Mouse (Mus musculus) heart, embryonic 11.5 days (tissue): ENCODE data around the gene Slc9a9. TPM values are rescaled to one million over a fixed set of nuclear protein-coding genes. Genes with fewer than 3 reads are reported as not detected.

Source experiments
- ATAC-seq: fragments of 200-750 bp; cut with Nextera tagmentation; replicated peaks from 2 replicates; pipeline ENCODE4 v1.8.0; 2017; ENCODE audit warnings: moderate library complexity; ENCODE audit not compliant: insufficient number of reproducible peaks, low FRiP score, low TSS enrichment
- H3K27ac ChIP-seq: fragments of 300-500 bp; sonication (generic); 2 replicates; pipeline ENCODE4 v1.5.1; 2014; ENCODE audit warnings: mild to moderate bottlenecking, low read depth, low read length
- H3K27me3 ChIP-seq: fragments of 300-500 bp; sonication (generic); 2 replicates; pipeline ENCODE4 v1.6.1; 2014; ENCODE audit warnings: mild to moderate bottlenecking, low read length, mixed read lengths; ENCODE audit not compliant: control insufficient read depth, insufficient read depth
- H3K36me3 ChIP-seq: fragments of 300-500 bp; sonication (generic); 2 replicates; pipeline ENCODE4 v1.6.1; 2014; ENCODE audit warnings: mild to moderate bottlenecking, low read length, moderate library complexity, mixed read lengths; ENCODE audit not compliant: control insufficient read depth, insufficient read depth
- H3K4me1 ChIP-seq: fragments of 300-500 bp; sonication (generic); 2 replicates; pipeline ENCODE4 v1.6.1; 2014; ENCODE audit warnings: low read length; ENCODE audit not compliant: control insufficient read depth, insufficient read depth
- H3K4me2 ChIP-seq: fragments of 300-500 bp; sonication (generic); 2 replicates; pipeline ENCODE4 v1.6.1; 2014; ENCODE audit warnings: mild to moderate bottlenecking, moderate library complexity
- H3K4me3 ChIP-seq: fragments of 300-500 bp; sonication (generic); 2 replicates; pipeline ENCODE4 v1.5.1; 2014; ENCODE audit warnings: low read depth, low read length
- H3K9ac ChIP-seq: fragments of 300-500 bp; sonication (generic); 2 replicates; pipeline ENCODE4 v1.6.1; 2014; ENCODE audit warnings: mild to moderate bottlenecking, low read depth, low read length, moderate library complexity
- H3K9me3 ChIP-seq: fragments of 300-500 bp; sonication (generic); replicated peaks from 2 replicates; pipeline ENCODE4 v1.6.1; 2016; ENCODE audit warnings: low read length; ENCODE audit not compliant: control insufficient read depth
- WGBS: fragments of 180-500 bp; shearing (Covaris S2); extraction: QIAGEN DNeasy Blood & Tissue Kit; methylation state at CpG from one replicate; pipeline ENCODE4 v1.1.7; 2014; ENCODE audit not compliant: insufficient replicate concordance; 5-methylcytosine and 5-hydroxymethylcytosine counted together
- polyA plus RNA-seq: library from polyadenylated mRNA; unstranded; fragments of >200 nt; fragmentation: Nextera tagmentation; extraction: Ambion mirVana; gene quantifications from 2 replicates; pipeline ENCODE4 v1.2.1, GENCODE M21; 2014

Slc9a9 gene
- polyA plus RNA-seq, 1 experiment from 2014 or later, result 4.1 TPM

- WGBS, result 73% methylated on average over 1 of the region's 1 CpGs
- no peak overlapping the region for H3K4me3 ChIP-seq
- no peak for ATAC-seq
- H3K27me3 ChIP-seq, result no peaks in the 10 kb centered on the region
- no peaks in the 10 kb centered on the region for H3K36me3 ChIP-seq
- H3K9me3 ChIP-seq, result no peaks in the 10 kb centered on the region
- H3K9ac ChIP-seq, result no peak overlapping the region
- H3K4me2 ChIP-seq, result no peak overlapping the region
- no peak overlapping the region for H3K27ac ChIP-seq
- H3K4me1 ChIP-seq, result 0 out of 2 replicates have a peak, but pooled peaks cover 2% of the 10 kb centered on the region
These were observed 5.0 kb downstream of the Slc9a9 start for GRCm38 (mm10) chr9:94674704-94675103.

DNA sequence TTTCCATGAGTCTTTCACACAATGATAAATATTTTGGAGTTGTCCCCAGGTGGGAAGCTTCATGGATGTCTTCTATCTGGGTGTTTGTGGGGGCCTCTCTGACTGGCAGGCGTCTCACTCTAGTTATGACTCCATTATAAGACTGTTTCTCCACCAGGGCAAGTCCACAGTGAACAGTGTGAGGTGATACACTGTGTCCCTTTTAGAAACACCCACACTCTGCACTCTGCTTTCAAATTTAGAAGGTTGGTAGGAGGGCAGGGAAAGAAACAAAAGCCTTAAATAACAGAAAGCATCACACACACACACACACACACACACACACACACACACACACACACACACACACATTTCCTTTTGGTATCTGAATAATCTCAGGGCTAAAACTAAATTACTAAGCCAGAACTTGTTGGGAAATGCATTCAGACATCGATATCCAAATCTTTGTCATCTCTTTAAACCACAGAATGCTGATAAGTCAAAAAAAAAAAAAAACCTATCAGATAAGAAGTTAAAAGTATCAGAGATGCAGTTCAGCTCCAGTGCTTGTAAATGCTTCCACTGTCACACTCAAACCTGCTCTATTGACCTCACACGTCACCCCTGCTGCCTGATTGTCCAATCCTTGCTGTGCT is 8.4 kb downstream of the Slc9a9 start:
- WGBS, result 67% methylated on average over 3 of the region's 3 CpGs

DNA sequence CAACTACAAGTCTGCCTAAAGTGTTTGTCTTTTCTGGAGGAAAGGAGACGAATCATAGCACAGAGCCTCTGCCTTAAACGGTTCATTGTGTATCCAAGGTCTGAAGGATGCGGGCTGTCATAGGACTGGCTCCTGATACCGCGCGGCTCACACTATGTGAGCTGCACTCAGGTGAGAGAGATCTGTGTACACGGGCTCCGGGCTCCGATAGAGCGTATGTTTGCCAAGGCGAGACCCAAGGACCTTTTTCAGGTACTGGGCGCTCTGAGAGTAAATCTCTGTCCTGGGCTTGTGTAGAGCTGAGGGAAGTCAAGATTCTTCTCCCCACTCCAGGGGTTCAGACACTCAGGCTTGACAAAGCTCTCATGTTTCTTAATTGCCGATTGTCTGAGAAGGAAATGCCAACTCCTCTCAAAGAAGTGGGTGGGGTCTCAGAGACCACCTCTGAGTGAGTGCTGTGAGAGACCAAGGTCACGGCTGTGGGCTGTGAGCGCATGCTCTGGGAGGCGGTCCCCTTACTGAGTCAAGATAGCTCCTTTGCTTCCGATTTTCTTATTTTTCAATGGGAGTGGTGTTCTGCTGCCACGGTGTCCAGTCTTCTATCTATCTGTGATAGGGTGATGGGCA is 10.9 kb downstream of the Slc9a9 start:
- 75% methylated on average over 18 of the region's 18 CpGs for WGBS
- Histone ChIP-seq H3K27ac (no peak overlapping the region), H3K36me3 (no peaks in the 10 kb centered on the region), H3K4me2 (no peak overlapping the region), H3K9ac (no peak overlapping the region), H3K27me3 (no peaks in the 10 kb centered on the region), H3K4me3 (no peak overlapping the region), H3K4me1 (no peaks in the 10 kb centered on the region), H3K9me3 (no peaks in the 10 kb centered on the region)
- no peak for ATAC-seq

More for the DNA sequence above, 8.4 kb downstream of the Slc9a9 start:
- H3K4me3 ChIP-seq, result no peak overlapping the region
- no peak for ATAC-seq
- no peaks in the 10 kb centered on the region for H3K36me3 ChIP-seq
- no peak overlapping the region for H3K27ac ChIP-seq
- H3K4me1 ChIP-seq, result no peaks in the 10 kb centered on the region
- no peak overlapping the region for H3K9ac ChIP-seq
- no peaks in the 10 kb centered on the region for H3K9me3 ChIP-seq
- no peak overlapping the region for H3K4me2 ChIP-seq
- H3K27me3 ChIP-seq, result no peaks in the 10 kb centered on the region

DNA sequence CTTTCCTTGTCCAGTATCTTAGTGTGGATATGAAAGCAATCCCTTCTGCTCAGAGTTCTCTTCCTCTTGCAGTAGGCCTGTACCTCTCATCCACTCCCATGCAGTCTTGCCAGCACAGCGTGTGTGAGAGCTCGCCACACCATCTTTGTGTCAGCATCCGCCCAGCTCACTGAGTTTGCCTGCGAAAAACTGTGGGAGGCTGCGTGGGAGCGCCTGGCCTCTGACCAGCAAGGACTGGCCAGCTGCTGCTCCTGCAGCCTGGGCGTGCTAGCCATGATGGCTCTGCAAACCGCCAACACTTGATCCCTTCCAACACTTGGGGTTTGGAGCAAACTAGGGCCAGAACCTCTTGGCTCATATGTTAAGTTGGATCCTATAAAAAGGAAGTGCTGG is 11.4 kb downstream of the Slc9a9 start:
- no peak for ATAC-seq

GRCm38 (mm10) chr9:94682260-94682659 is 12.6 kb downstream of the Slc9a9 start:
- 78% methylated on average over 2 of the region's 2 CpGs for WGBS
- H3K9me3 ChIP-seq, result no peaks in the 10 kb centered on the region
- no peak overlapping the region for H3K9ac ChIP-seq
- H3K4me1 ChIP-seq, result no peaks in the 10 kb centered on the region
- H3K27ac ChIP-seq, result no peak overlapping the region
- H3K27me3 ChIP-seq, result no peaks in the 10 kb centered on the region
- H3K36me3 ChIP-seq, result no peaks in the 10 kb centered on the region
- ATAC-seq, result no peak
- H3K4me3 ChIP-seq, result no peak overlapping the region
- H3K4me2 ChIP-seq, result no peak overlapping the region

More for the DNA sequence above, 11.4 kb downstream of the Slc9a9 start:
- H3K4me1 ChIP-seq, result no peaks in the 10 kb centered on the region
- H3K4me2 ChIP-seq, result no peak overlapping the region
- H3K4me3 ChIP-seq, result no peak overlapping the region
- no peaks in the 10 kb centered on the region for H3K36me3 ChIP-seq
- H3K27me3 ChIP-seq, result no peaks in the 10 kb centered on the region
- WGBS, result 70% methylated on average over 8 of the region's 8 CpGs
- H3K27ac ChIP-seq, result no peak overlapping the region
- no peaks in the 10 kb centered on the region for H3K9me3 ChIP-seq
- H3K9ac ChIP-seq, result no peak overlapping the region

- WGBS, result 72% methylated on average over 1 of the region's 1 CpGs
- Histone ChIP-seq H3K27ac (no peak overlapping the region), H3K4me3 (no peak overlapping the region), H3K4me2 (no peak overlapping the region), H3K4me1 (no peaks in the 10 kb centered on the region), H3K27me3 (no peaks in the 10 kb centered on the region), H3K9ac (no peak overlapping the region), H3K9me3 (no peaks in the 10 kb centered on the region), H3K36me3 (no peaks in the 10 kb centered on the region)
- no peak for ATAC-seq
These were observed 15.9 kb downstream of the Slc9a9 start for GRCm38 (mm10) chr9:94685640-94686039.

DNA sequence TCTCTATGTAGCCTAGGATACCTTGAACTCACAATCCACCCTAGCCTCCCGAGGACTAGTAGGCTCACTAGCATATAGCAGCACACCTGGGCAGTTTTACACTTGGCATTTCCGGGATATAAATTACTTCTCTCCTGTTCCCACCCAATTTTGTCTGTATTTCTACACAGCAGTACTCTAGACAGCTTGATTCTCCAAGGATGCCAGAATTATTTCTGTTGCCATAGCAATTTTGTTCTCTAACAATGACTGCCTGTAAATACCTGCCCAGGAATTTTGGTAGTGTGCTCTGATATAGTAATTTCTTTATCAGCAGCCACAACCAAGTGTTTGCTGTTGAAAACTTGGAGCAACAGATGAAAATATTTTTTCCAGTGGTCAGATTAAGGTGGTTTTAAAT is 16.7 kb downstream of the Slc9a9 start:
- Histone ChIP-seq H3K36me3 (no peaks in the 10 kb centered on the region), H3K4me1 (no peaks in the 10 kb centered on the region), H3K9ac (no peak overlapping the region), H3K27me3 (no peaks in the 10 kb centered on the region), H3K4me3 (no peak overlapping the region), H3K4me2 (no peak overlapping the region), H3K27ac (no peak overlapping the region), H3K9me3 (no peaks in the 10 kb centered on the region)
- ATAC-seq, result no peak
- WGBS, result 80% methylated on average over 2 of the region's 2 CpGs

DNA sequence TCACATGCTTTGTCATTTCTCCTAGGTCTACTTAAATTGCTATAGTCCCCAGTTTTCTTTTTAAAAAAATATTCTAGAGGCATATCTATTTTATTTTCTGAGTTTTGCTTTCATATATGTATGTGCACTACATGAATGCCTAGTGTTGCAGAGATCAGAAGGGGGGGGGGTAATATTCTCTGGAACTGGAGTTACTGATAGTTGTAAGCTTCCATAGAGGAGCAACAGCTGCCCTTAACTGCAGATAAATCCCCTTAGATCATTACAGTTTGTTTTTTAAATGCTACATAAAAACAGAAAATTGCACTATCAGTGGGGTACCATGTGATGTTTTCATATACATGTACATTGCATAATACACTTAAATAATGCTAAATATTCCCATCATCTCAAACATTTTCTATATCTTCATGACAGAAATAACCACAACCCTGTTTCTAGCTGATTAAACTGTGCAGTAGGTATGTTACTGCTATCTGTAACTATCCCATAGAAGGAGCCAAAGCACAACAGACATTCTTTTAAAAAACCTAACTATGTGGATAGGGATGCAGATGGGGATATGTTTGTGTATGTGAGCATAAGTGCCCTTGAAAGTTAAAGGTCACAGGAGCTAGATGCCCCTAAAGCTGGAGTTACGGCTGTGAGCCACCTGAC is 17.6 kb downstream of the Slc9a9 start:
- no peak overlapping the region for H3K4me2 ChIP-seq
- H3K9me3 ChIP-seq, result no peaks in the 10 kb centered on the region
- H3K36me3 ChIP-seq, result no peaks in the 10 kb centered on the region
- no peak overlapping the region for H3K27ac ChIP-seq
- H3K9ac ChIP-seq, result no peak overlapping the region
- ATAC-seq, result no peak
- no peaks in the 10 kb centered on the region for H3K27me3 ChIP-seq
- H3K4me1 ChIP-seq, result peaks cover 6% of the 10 kb centered on the region
- no peak overlapping the region for H3K4me3 ChIP-seq
- WGBS, result 100% methylated on average over 1 of the region's 1 CpGs
